Mouse (Mus musculus): ENCODE data around the gene Antxr2.

DNA sequence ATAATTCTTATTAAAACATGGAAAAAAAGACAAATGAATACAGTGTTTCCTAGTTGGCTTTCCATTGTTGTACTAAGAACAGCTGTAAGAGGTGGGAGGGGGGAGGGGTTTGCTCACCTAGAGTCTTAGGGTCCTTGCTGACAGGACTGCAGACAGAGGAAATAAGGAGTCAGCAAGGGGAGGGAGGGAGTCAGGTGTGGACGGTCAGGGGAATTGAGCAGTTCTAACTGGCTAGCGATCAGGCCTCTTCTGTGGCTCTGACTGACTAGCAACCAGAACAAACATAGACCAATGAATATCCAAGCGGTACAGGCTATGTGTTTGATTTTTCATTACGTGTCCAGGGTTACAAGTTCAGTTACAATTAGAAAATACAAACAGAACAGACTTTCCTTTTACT lies 35.0 kb downstream of the Antxr2 start:
- TF ChIP-seq CTCF (IDR thresholded peaks at IDR 0.05; ENCODE audit: low read depth) (no peak), EP300 (optimal IDR thresholded peaks at IDR 0.05) (no peak)
